Mouse (Mus musculus) spleen, postnatal 10 days (tissue): Measurements from ENCODE around the gene B4galt4.

Experiments used
- DNase-seq, 2 experiments: peaks; one replicate each; pipeline ENCODE4 v3.0.0; 2021 to 2022; ENCODE audit warnings: low spot score in 2 of 2

Gene B4galt4

DNA sequence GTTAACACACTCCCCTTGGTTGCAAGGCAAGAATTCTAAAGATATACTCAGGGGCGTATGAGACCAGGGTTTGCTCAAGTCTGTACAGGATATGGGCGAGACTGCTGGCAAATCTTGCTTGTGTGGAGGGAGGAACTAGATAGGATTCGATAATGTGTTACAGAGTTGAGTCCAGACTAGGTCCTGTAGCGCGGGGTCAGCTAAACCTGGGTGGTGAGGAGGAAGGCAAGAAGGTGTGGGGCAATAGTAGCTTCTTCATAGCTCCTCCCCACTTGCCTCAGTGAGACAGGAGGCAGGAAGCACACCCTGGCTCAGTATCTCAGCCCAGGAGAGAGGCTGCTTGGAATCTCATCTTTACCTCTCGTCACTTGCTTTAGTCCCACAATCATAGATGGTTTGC, 12.9 kb upstream of the B4galt4 start:
- DNase-seq: no peak

DNA sequence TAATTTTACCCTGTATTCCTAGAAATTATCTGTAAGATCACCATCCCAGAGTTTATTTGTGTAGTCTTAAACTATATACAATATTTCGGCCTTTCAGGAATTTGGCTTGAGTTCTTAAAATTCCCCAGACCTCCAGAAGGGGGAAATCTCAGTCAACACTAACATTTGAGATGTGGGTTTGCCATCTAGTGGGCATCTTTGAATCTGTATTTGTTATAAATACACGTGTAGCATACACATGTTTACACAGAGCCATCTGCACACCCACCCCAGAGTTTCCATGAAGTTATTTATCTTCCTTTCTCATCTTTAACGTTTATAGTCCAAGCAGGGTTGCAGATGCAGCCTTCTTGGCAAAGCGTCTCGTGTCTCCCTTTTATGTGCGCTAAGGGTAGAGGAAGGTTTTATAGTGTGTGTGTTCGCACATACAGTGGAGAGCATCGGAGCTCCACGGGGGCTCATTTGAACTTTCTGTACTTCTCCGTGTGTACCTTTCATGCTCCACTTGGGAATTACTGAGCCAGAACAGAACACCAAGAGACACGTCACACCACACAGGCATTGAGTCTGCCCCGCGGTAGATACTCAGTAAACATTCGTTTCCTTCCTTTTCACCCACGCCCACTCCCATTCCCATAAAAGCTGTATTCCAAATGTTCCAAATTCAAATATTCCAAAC, 12.3 kb upstream of the B4galt4 start:
- no peak for DNase-seq

DNA sequence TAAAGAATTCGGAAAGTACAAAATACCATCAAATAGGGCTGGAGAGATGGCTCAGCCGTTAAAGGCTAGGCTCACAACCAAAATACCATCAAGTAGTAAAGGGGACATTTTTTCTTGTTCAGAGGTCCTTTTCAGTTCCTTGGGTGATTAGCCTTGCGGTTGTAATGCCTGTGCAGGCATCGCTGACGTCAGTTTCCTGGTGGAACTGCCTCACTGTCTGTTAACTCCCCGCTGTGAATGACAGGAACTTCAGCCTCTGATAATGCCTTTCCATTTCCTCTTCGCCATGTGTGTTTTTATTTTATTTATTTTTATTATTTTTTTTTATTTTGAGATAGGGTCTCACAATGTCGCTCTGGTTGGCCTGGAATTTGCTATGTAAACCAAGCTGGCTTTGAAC, 11.1 kb upstream of the B4galt4 start:
- no peak for DNase-seq

DNA sequence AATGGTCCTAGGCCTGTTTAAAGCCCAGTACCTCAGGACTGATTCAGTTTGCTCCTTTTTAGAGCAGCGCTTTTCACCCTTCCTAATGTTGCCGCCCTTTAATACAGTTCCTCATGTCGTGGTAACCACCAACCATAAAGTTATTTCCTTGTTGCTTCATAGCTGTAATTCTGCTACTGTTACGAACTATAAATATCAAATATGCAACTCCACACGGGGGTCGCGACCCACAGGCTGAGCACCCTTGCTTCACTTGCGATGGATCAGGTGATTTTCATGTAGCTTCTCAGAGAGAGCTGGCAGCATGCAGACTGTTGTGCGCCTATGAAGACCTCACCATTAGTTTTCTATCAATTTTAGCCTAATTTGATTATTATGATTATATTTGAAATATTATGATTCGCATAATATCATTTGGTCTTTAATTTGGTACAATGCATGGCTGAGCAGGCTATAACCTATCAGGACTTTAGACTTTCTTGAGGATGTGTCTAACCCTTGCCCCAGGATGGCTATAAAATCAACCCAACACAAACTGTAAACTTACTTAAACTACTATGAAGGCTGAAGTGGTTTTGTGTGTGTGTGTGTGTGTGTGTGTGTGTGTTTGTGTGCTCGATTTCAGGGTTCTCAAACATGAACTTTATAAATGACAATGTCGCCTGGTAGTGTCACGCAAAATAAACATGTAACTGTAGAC, 710 bp upstream of the B4galt4 start:
- DNase-seq: no peak

DNA sequence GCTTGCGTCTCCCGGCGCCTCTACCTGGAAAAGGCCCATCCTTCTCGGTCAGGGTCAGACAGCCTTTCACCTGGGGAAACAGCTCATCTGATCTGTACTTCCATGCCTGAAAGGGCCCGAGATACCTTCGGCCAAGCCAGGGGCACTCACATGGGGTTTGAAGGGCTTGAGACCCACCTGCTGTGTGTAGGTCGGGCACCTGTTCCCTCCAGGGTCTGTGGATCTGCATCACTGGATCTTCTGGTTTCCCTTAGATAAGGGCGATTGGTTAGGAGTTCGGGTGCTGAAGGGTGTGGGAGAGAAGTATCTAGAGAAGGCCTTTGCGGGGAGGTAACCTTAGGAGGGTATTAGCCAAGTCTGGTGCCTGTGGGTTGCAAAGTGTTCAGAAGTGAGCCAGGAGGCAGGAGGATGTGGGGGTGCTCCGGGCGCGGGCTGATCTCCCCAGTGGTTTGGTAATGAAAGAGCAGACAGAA, 631 bp downstream of the B4galt4 start:
- DNase-seq: no peak

DNA sequence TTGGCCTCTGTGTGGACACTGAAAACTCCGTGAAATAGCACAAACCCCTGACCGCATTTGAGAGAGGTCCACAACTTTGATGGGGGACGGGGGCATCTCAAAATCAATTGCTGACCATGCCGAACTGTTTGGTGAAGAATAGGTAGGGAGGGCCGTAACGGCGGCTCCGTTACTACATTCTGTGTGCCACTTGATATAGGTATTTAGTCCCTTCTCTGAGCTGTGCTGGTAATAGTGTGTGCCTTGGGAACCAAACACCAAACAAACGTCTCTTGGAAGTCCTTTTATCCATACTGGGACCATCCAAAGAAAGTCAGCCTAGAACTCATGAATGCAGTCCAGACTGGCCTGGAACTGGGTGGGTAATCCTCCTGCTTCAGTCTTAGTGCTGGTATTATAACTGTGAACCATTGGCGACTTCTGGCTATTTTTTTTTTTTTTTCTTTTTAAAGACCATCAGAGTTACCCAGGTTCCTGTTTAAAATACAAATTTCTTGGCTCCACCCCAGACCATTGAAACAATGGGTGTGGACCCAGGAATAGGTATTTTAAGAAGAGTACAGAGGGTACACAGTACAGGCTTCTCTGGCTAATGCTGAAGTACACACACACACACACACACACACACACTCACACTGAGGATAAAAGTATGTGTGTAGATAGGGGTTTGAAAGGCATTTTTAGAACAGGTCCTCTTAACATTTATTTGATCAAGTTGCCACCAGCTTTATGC, 2.0 kb downstream of the B4galt4 start:
- DNase-seq: no peak

DNA sequence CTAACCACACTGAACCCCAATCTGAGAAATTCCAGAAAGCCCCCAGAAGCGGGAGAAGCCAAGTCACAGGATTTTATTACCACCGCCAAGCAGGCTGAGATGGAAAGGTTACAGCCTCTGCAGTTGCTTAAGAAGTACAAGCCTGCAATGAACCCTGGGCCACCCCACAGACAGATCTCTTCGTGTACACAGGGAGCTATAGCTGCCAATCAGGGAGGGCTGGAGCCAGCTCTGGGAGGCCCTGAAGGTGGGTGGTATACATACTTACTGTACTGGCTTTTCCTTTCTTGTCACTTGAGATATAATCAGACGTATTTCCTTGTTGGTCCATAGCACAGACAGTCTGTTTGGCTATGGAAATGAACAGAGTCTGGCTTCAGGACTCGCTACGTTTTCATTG, 8.7 kb downstream of the B4galt4 start:
- no peak for DNase-seq

DNA sequence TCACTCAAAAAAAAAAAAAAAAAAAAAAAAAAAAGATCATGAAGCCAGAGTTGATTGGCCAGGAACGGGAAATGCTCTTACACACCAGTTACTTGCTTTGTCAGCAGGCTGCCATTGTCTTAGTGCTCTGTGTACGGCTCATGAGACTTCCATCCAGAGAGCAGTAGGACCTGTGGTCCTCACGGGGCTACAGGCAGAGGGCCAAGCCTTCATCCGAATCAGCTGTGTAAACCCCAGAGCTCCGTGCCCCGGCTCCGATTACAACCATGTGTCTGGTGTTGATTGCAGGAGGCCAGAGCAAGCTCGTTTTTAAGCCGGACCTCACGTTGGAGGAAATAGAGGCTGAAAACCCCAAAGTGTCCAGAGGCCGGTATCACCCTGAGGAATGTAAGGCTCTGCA, 11.6 kb downstream of the B4galt4 start:
- DNase-seq: no peak

DNA sequence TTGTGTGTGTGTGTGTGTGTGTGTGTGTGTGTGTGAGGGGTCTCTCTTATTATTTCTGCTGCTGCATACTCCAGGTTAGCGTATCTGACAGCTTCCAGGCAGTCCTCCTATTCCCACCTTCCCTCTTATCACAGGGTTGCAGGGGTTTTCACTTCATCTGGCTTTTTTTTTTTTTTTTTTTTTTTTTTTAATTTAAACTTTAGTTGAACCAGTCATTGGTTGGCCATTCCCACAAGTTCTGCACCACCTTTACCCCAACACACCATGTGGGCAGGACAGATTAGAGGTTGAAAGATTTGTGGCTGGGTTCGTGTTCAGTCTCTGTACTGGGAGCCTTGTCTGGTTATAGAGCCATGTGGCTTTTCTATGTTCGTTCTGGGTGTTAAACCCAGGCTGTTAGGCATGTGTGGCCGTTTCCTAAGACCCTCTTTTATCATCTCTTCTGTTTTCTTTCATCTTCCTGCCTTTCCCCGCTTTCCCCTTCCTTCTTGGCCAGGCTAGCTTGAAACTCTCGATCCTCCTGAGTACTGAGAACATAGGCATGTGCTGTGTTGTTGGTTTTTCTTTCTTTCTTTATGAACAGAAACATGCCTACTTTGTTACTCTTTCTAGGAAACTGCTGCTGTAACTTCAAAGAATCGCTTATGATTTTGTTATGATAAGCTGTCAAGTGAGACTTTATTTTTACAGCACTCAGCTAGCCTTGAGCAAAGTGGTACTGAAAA, 13.6 kb downstream of the B4galt4 start:
- no peak for DNase-seq

DNA sequence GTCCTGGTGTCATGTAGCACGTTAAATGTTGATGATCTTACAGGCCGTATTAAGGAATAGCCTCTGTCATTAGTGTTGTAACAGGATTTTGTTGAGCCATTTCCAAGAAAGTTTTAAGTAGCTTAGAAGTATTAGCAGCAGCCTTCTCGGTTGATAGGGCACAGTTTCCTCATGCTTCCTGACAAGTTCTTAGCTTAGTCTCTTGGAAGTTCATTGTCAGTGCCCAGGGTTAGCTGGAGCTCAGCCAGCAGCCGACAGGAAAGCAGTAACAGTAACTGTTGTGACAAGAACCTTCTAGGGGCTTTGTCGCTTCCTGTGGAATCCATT, 14.1 kb downstream of the B4galt4 start:
- no peak for DNase-seq

DNA sequence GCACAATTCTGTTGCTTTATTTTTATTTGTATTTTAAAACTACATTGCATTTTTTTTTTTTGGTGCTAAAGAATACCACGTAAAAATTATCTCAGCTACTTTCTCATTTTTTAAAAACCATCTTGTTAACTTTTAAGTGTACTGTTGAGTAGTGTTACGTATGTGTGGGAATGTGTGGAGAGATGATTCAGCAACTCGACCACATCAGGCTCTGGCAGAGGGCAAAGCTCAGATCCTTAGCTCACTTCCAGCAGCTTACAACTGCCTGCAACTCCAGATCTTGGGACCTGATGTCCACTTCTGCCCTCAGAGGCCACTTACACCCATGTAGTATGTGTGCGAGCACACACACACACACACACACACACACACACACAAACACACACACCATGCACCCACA, 14.5 kb downstream of the B4galt4 start:
- no peak for DNase-seq

DNA sequence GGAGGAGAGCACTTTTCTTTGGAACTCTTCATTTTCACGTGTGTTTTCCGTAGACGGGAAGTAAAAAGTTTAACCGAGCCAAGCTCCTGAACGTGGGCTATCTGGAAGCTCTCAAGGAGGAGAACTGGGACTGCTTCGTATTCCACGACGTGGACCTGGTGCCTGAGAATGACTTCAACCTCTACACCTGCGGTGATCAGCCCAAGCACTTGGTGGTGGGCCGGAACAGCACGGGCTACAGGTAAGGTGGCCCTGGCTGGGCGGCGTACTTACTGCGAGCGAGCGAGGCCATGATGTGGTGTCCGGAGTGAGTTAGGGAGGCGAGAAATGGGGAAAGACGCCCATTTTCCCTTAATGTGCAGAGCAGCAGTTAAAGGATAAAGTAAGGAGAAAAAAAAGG, 15.6 kb downstream of the B4galt4 start:
- no peak for DNase-seq

DNA sequence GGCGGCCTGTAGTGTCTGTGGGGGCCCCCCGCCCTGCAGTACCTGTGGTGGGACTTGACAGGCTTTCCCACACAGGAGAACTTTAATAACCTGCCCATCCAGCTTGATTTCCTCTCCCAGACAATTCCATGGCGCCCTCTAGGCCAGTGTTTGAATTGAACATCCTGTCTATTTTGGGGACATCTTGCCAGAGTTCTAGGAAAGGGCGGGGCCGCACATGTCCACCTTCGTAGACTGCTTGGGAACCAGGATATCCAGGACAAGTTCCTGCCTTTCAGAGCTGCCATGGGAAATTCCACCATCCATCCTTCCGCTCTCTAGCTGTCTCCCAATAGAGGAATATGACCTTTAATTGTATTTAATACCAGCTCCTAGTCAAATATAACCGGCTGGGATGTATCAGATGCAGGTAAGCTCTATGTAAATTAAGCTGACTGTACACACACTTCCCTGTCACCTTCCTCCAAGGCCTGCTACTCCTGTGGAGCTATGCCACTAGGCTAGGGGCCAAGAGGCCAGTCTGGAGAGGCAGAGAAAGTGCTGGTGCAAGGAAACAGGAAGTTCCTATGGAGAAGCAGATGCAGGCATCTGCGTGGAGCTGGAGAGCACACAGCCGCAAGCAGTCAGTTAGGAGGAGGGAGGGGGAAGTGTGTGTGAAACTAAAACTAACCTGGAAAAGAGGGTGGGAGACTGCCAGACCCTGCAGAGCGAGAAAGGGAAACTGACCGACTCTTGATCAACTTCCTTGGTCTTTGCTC, 16.2 kb downstream of the B4galt4 start:
- DNase-seq: no peak

DNA sequence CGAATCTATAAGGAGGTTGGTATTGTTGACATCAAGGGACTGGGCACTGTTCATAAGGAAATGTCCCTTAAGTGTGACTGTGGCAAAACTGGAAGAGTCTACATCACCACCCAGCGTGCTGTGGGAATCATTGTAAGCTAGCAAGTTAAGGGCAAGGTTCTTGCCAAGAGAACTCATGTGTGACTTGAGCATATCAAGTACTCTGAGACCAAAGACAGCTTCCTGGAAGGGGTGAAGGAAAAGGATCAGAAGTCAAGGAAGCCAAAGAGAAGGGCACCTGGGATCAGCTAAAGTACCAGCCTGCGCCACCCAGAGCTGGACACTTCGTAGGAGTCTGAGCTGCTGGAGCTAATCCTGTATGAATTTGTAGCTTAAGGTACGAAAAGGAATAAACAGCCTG, 18.2 kb downstream of the B4galt4 start:
- DNase-seq: no peak

DNA sequence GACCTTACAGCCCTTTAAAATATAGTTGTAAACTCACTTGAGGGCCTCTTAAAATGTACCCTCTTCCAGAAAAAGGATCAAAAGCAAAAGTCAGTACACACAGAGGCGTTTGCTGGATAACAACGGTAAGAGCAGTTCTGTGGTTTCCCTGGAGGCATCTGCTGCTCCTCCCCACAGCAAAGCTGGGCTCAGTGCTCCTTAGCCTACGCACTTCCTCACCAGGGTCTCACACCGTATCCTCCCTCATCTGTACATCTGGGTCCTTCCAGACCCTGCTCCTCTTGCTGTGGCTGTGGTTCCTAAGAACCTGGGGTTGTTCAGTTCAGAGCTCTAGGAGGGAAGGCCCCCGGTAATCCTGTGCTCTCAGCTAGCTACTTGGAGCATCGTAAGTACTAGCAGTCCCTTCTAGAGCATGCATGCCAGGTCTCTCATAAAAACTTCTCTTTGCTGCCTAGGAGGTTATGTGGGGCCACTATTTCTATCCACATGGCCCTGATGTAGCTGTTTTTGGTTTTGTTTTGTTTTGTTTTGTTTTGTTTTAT, 18.8 kb downstream of the B4galt4 start:
- DNase-seq: no peak

DNA sequence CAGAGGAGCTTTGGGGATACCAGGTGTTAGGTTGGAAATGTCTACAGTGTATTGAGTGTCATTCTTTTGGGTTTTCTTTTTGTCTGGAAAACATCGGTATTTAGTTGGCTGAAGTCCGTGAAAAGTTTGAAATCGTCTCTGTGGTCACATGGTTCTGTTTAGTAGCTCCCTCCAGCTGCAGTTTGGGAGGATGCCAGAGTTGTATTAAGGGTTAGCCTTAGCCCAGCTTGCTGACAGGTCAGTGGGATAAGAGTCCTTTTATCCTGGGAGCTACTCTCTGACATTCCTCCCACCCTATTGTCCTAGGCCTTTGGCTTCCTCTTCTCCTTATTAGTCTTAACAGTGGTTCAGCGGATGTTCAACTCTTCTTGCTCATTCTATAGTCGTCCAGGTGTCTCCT, 19.9 kb downstream of the B4galt4 start:
- no peak for DNase-seq

DNA sequence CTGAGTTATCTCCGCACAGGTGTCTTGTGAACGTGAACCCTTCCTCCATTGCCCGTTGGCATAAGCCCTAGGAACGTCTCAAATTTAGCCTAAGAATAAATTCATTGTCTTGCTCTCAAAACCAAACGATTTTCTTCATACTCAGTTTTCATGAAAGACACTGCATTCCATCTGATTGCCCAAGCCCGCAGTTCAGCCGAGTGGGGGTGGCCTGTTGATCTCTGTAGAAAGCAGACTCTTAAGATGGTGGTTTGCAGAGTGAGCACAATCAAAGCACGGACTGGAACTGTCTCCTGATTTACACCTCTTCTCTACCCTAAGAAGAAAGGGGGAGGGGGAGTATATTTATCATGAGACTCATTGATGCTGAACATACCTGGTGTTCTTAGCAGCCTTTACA, 20.3 kb downstream of the B4galt4 start:
- DNase-seq: no peak

DNA sequence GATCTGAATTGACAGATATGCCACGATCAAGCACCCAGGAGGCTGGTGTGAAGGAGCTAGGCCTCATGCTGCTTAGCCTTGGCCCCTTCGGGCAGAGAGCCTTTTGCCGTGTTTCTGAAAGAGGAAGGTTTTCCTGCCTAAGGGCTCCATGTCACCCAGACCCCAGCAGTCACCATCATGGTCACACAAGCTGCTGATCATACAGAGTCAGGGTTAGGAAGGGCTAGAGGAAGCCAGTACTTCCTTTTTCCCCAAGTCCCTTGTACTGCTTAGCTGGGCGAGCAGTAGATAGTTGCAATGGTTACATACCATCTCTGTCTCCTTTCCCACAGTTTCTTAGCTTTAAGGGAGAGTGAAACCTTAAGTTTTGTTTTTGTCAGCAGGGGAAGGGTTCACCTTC, 21.4 kb downstream of the B4galt4 start:
- no peak for DNase-seq

DNA sequence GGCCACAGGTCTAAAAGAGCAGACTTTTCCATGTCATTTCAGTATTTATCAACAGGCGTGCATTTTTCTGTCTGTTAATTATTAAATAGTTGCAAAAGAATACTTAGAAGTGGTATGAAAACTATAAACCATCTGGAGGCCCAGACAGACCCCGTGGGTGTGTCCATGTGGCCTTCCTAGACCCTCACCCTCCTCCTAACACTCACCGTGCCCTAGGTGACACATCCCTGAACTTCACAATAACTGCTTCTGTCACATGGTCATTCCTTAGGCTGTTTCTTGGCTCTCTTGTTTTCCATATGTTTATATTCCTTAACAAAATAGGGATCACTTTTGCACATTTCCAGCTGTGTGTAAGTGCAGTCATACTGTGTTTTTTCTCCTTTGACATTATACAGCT, 24.6 kb downstream of the B4galt4 start:
- DNase-seq: no peak

DNA sequence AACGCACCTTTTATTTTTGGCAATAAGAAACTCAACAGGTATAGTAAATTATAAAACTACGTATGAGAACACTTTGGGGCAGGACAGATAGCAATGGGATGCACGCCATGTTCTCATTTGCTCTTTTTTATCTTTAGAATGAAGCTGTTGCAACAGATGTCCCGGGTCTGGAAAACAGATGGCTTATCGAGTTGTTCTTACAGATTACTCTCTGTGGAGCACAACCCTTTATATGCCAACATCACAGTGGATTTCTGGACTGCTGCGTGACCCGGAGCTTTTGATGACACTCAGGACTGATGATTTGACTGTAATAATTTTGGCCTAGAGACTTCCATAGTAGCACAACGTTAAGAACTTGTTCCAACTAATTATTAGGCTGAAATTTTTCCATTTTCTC, 25.7 kb downstream of the B4galt4 start:
- DNase-seq: no peak

DNA sequence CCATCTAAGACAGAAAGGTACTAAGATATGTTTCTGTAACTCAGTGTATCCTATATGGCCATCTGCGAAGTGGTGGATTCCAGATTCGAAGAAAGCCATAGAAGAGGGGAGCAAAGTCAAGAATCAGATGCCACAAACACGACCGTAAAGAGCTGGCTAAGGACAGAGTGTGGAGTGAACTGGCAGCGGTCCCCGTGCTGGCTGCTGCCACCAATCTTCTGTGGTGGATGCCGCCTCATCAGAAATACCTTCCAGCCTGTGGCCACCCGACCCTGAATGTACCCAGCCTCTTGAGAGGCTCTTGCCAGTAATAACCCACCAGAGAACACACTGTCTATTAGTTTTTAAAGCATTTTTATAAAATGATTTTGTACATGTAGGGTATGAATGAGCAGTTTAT, 26.3 kb downstream of the B4galt4 start:
- DNase-seq: no peak
